Mouse (Mus musculus) ovary, adult 2 months (tissue): ENCODE measurements around the gene B3gnt4. TPM values are rescaled to one million over a fixed set of nuclear protein-coding genes. Genes with fewer than 3 reads are reported as not detected.

Experiments used
- polyA plus RNA-seq: library from polyadenylated mRNA; depleted of rRNA; stranded (reverse); fragments of >200 nt; gene quantifications from 2 replicates; pipeline ENCODE4 v1.2.3, GENCODE M21; 2012; rRNA removed

The B3gnt4 gene
- 5.5 and 5.6 TPM in 2 replicates for polyA plus RNA-seq

DNA sequence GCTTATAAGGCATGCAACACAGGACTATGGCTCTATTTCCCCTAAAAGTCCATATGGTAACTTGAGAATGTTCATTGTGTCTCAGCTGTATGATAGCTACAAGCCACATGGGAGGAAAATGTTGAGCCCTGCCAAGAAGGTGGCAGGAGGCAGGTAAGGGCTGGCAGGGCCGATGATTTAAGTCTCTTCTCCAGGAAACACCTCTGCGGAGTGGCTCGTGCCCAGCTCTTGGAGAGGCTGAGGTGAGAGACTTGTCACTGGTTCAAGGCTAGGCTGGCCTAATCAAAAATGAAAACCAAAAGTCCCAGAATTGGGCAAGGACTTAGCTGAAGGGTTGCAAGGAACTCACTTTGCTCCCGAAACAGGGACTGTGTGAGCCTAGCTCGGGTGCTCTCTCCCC is at the start of gene B3gnt4:
Gene B3gnt4, plus strand, starts transcription at position 301 of the 400 bp plus-strand sequence.

GRCm38 (mm10) chr5:123489112-123489785 is 21.0 kb upstream of the B3gnt4 start, which contains the start of the genes Lrrc43 and Il31:
Gene Lrrc43 (plus strand): TSS chr5:123489305.
Gene Il31 (minus strand): TSS chr5:123489489.

DNA sequence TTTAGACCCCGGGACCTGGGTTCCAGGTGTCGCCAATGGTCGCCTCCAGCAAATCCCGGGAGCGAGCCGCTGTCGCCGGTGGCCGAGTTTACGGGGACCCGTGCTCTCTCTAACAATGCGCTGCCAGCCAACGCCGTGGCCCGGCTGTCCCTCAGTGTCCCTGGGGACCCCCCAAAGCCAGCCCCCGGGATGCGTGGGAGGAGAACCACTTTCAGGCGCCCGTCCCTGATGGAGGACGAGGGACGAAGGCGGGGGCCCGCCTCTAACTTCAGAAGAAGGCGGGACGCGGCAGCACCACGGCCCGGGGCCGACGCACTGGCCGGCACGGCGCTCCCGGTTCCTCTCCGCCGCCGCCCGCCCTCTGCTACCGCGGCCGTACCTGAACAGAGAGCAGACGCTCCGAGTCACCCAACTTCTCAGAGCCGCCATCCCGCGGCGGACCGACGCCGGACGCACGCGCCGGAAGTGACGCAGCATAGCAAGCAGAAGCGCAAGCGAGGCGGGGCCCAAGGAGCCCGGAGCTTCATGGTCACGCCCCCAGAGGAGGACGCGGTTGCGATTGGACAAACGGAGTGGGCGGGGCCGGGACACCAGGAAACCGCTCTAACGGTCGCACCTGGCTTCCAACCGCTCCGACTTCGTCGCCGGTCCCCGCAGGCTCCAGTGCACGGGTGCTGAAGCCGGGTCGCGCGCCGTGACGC is 13.6 kb downstream of the B3gnt4 start, which contains the start of gene Diablo:
Gene Diablo, minus strand, starts transcription at position 485 of the 701 bp plus-strand sequence.

DNA sequence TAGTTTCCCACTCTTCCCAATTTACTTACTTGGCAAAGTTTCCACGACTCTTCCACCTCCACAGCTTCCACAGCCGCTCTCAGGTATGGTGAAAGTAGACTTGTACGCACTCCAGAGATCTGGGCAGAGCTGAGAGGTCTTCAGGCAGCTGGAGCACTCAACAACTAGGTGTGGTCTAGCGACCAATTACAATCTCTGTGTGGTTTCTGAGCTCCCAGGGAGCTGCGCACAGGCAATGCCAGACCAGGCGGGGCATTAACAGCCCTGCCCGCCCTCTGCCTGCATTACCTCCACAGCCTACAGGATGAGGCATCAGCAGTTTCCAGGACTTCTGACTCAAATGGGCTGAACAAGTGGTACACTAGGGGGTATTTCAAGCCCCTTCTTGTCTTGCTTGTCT is 15.0 kb downstream of the B3gnt4 start, which contains the start of gene Gm49027:
Gene Gm49027, minus strand, starts transcription at position 208 of the 400 bp plus-strand sequence.

Other genes with a start within 250 kb of the B3gnt4 start
- gene Bcl7a, start 166.6 kb upstream of the B3gnt4 start, polyA plus RNA-seq: 7.6 and 9.0 TPM in 2 replicates
- gene Mlxip, start 115.7 kb upstream of the B3gnt4 start, polyA plus RNA-seq: 79.1 and 85.2 TPM in 2 replicates
- 2.6 and 2.8 TPM in 2 replicates for gene Lrrc43, start 21.2 kb upstream of the B3gnt4 start, polyA plus RNA-seq
- not detected in 2 replicates for gene Il31, start 21.0 kb upstream of the B3gnt4 start, polyA plus RNA-seq
- gene Diablo, start 13.7 kb downstream of the B3gnt4 start, polyA plus RNA-seq: 91.8 and 99.0 TPM in 2 replicates
- 12.2 and 21.7 TPM in 2 replicates for gene Gm49027, start 15.0 kb downstream of the B3gnt4 start, polyA plus RNA-seq
- gene Vps33a, start 62.6 kb downstream of the B3gnt4 start, polyA plus RNA-seq: 14.6 and 15.5 TPM in 2 replicates
- gene Clip1, start 174.2 kb downstream of the B3gnt4 start, polyA plus RNA-seq: 16.8 and 19.5 TPM in 2 replicates
- gene Zcchc8, start 210.6 kb downstream of the B3gnt4 start, polyA plus RNA-seq: 27.0 and 32.5 TPM in 2 replicates
- 9.5 and 18.1 TPM in 2 replicates for gene Rsrc2, start 239.0 kb downstream of the B3gnt4 start, polyA plus RNA-seq
- 2.5 and 3.3 TPM in 2 replicates for gene Kntc1, start 239.3 kb downstream of the B3gnt4 start, polyA plus RNA-seq